In genomic region chr14:32707938-32708337, GRCm38 (mm10) we compare ENCODE assay signal across 21 mouse cellular contexts. TPM values are rescaled to one million over a fixed set of nuclear protein-coding genes. Genes with fewer than 3 reads are reported as not detected.
DNase-seq lines count a peak whose midpoint lies in the region; ATAC-seq lines count a peak whose summit lies in the region.
"Had no signal": no experiment of that assay in that cellular context is flagged by ENCODE, and none has a peak within 500 bp of the region (broad histone marks: within the 10 kb centered on the region; RNA-seq: fewer than 3 reads in every experiment).

No protein-coding gene starts in this region.

- no peaks in the 10 kb centered on the region for H3K9me3 ChIP-seq in heart, embryonic 12.5 days (replicated peaks)
- H3K9me3 ChIP-seq in heart, embryonic 15.5 days (replicated peaks), result no peaks in the 10 kb centered on the region
- H3K9me3 ChIP-seq: embryonic facial prominence, embryonic 10.5 days; megakaryocyte, embryonic 14.5 days had no signal

- peak; percentile 45 to 66 for DNase-seq in heart, adult 18-20 months
- peak; percentile 69 to 84 for DNase-seq in gastrocnemius, adult 8-10 months (ENCODE audit: low spot score in 2 of 2)
- DNase-seq in skeletal muscle tissue, adult 2 months (ENCODE audit: low read depth, low spot score), result peak; percentile 95
- no peak for DNase-seq in MN1 (ENCODE audit: low spot score)
- DNase-seq in right cerebral cortex, postnatal 4 days, result no peak
- no peak for DNase-seq in left cerebral cortex, postnatal 10 days (ENCODE audit: extremely low spot score in 1 of 2, low spot score in 2 of 2)
- DNase-seq: adrenal gland, postnatal 14 days; cerebellum, postnatal 14 days; kidney, adult 11 months; liver; liver, postnatal 0 days; lung, postnatal 14 days; retina, postnatal 1 day; thymus, postnatal 36 days had no signal

- H3K27ac ChIP-seq in heart, embryonic 12.5 days (ENCODE audit: poor library complexity, severe bottlenecking), result no peak overlapping the region
- H3K27ac ChIP-seq in heart, embryonic 15.5 days, result no peak overlapping the region
- H3K27ac ChIP-seq: embryonic facial prominence, embryonic 10.5 days; kidney, postnatal 0 days had no signal

- no peaks in the 10 kb centered on the region for H3K36me3 ChIP-seq in heart, embryonic 12.5 days
- H3K36me3 ChIP-seq in heart, embryonic 15.5 days, result no peaks in the 10 kb centered on the region
- H3K36me3 ChIP-seq: embryonic facial prominence, embryonic 10.5 days had no signal

- H3K4me3 ChIP-seq in heart, embryonic 12.5 days, result no peak overlapping the region
- H3K4me3 ChIP-seq in heart, embryonic 15.5 days, result no peak overlapping the region
- H3K4me3 ChIP-seq: embryonic facial prominence, embryonic 10.5 days; megakaryocyte, embryonic 14.5 days had no signal

- H3K4me1 ChIP-seq in heart, embryonic 12.5 days (replicated peaks), result peaks cover 31% of the 10 kb centered on the region
- peaks cover 14% of the 10 kb centered on the region; the same call in 1 of the 2 replicates for H3K4me1 ChIP-seq in heart, embryonic 15.5 days (replicated peaks)
- H3K4me1 ChIP-seq: megakaryocyte, embryonic 14.5 days had no signal

- 47% methylated on average over 8 of the region's 8 CpGs for WGBS in heart, embryonic 12.5 days
- WGBS in heart, embryonic 15.5 days, result 49% methylated on average over 8 of the region's 8 CpGs

- H3K27me3 ChIP-seq in heart, embryonic 12.5 days (replicated peaks), result no peaks in the 10 kb centered on the region; the same call in 1 of the 2 replicates
- H3K27me3 ChIP-seq in heart, embryonic 15.5 days, result peaks cover 10% of the 10 kb centered on the region; the same call in 1 of the 2 replicates

- H3K4me2 ChIP-seq in heart, embryonic 12.5 days, result no peak overlapping the region
- no peak overlapping the region for H3K4me2 ChIP-seq in heart, embryonic 15.5 days

- no peak overlapping the region for H3K9ac ChIP-seq in heart, embryonic 12.5 days
- no peak overlapping the region for H3K9ac ChIP-seq in heart, embryonic 15.5 days
- H3K9ac ChIP-seq: liver, postnatal 0 days had no signal

- no peak for ATAC-seq in heart, embryonic 12.5 days (ENCODE audit: insufficient number of reproducible peaks, low FRiP score)
- peak; percentile 48; the same call in 1 of the 2 replicates for ATAC-seq in heart, embryonic 15.5 days (replicated peaks; ENCODE audit: insufficient number of reproducible peaks, insufficient read depth, low FRiP score, low read depth)
- ATAC-seq: Patski had no signal

- intact Hi-C loops in left cerebral cortex, postnatal 10 days (cut with DNase I), result no loop called here

RNA-seq across cellular contexts. Expression of gene 3425401B19Rik, which starts 22.8 kb away (rescaled TPM):
- total RNA-seq in heart, adult 18-20 months (2021), result 100 to 1,000 TPM in 1 of 2 experiments, 10 to 100 TPM in 1; 98.0 to 103 TPM
- polyA plus RNA-seq in heart, embryonic 12.5 days (2016; fragmentation: Nextera tagmentation; extraction: Ambion mirVana), result 15.9 and 16.3 TPM in 2 replicates
- total RNA-seq in gastrocnemius, adult 8-10 months (2022), result 100 to 1,000 TPM; 314 to 378 (median 368) TPM
- polyA plus RNA-seq in heart, embryonic 15.5 days (2015; fragmentation: Nextera tagmentation; extraction: Ambion mirVana), result 11.1 and 11.3 TPM in 2 replicates
- total RNA-seq in left cerebral cortex, postnatal 10 days (2021), result under 1 TPM in 1 of 2 experiments, not detected in 1; 0.11 TPM
- polyA plus RNA-seq: forebrain, embryonic 11.5 days; Patski had no signal

Comparison
In these comparisons a context has a peak if more than half of its experiments do, and no peak if none do; other contexts are left out.
1. DNase-seq: peak in heart, adult 18-20 months (2 of 2), gastrocnemius, adult 8-10 months (2 of 2) and skeletal muscle tissue, adult 2 months (single experiment); none in MN1 (single experiment), right cerebral cortex, postnatal 4 days (single experiment) and left cerebral cortex, postnatal 10 days (0 of 2).
2. RNA of gene 3425401B19Rik, which starts 22.8 kb away (total RNA-seq): 314 to 378 TPM in gastrocnemius, adult 8-10 months and 98.0 to 103 TPM in heart, adult 18-20 months; 0.11 TPM in left cerebral cortex, postnatal 10 days; every median in the first group is over 10 times any median in the second.